Mouse (Mus musculus): ENCODE data around the gene Prss30.

The Prss30 gene

DNA sequence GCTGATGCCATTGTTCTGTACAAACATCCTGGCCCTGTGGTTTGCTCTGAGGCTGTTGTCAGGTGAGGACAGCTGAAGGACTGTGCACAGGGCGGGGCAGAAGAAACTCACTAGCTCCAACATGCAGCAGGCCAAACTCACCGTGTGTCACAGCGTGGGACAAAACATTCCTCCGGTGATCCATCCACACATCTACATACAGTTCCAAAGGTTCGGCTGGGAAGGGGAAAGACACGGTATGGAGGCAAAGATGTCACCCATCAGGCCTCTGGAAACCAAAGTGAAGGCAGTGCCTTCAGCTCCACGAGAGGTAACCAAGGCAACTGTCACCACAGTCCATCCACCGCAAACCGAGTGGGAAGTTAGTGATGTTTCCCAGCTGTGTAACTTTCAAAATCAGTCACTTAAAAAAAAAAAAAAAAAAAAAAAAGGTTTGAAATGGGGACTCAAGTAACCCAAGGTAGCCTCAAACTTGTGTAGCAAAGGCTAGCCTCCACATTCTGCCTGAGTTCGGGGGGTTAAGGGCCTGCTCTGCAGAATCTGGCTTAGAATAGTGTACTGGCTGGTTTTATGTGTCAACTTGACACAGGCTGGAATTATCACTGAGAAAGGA is at the start of gene Prss30:
Gene Prss30 (minus strand): TSS at position 270 of the 613 bp plus-strand sequence.
- peak; percentile 31 for DNase-seq (ENCODE audit: low read depth, low spot score)

DNA sequence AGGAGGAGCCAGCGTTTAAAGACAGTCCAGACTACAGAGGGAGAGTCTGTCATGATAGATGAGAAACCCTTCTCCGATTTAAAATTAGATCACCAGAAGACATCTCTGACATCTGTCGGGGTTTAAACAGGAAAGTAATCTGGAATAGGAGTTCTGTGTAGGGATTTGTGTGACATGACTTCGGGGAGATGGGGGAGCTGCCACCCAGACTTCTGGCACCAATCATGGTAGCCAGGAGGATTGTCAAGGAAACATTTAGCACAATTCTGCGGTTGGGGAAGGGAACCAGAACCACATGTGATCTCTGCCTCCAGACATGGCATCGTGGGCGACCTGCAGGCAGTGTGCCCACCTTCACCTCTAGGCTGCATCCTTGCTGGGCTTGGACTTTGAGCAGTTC is 49.1 kb upstream of the Prss30 start:
- no peak for DNase-seq (ENCODE audit: low read depth, low spot score)

DNA sequence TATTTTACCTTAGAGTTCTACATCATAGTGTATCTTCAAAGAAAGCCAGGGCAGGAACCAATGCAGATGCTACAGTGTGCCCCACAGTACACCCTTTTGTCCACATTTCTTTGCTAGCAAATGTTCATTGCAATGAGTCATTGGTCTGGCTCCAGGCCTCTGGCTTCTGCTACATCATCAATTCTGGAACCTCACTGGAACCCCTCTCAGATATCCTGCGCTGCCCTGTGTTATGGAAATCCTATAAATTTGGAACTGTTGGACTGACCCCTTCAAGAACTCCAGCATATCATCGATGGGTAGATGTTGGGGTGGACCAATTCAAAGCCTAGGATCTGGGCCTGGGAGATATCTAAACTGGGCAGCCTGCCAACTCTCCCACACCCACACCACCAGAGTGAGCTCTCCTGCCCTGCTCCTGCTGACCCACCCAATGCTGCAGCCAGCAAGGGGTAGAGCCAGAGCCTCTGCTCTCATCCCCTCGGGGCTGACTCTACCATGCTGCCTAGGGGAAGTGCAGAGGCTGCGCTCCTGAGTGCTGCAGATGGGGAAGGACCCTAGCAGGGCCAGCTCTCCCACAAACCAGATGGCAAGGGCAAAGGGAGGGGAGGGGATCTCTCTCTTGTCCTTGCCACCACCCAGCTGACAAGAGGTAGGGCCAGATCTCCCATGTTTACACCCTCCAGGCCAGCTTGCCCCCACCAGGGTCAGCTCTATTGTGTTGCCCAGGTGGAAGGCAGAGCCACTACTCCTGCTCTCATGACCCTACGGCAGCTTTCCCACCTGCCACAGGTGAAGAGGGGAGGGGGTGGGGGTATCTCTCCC is 41.2 kb upstream of the Prss30 start:
- DNase-seq (ENCODE audit: low read depth, low spot score): peak; percentile 97

DNA sequence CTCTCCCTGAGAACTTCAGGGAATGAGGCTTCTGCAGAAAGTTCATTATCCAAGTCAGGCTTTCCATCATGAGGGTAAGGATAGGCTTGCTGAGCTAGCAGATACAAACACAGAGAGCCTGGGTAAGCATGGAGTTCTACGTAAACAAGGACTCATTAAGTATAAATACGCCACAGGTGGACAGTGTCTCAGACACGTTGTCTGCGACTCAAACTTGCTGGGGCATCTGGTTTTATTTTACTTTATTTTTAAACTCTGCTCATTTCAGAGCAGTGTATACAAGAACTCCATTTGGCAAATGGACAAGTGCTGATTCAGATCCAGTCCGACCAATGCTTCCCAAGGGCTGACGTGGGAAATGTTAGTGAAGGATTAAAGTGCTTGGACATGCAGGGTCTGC is 40.3 kb upstream of the Prss30 start:
- DNase-seq (ENCODE audit: low read depth, low spot score): peak; percentile 96

DNA sequence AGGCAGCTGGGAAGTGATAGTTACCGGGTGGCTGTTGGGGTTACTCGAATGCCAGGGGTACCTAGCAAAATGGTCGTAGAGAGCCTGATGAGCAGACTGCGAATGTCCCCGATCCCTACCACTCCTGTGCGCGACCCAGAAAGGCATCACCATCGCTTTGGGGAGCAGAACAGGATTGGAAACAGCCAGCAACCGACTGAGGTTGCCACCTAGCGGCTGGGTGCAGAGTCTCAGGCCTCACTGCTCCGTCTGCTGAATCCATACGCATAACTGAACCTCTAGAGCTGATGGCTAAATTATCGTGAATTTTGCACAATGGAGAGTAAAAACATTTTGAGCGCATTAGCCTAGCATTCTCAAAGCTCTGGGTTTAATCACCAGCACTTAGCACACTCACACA is 35.4 kb upstream of the Prss30 start:
- DNase-seq (ENCODE audit: low read depth, low spot score): no peak

DNA sequence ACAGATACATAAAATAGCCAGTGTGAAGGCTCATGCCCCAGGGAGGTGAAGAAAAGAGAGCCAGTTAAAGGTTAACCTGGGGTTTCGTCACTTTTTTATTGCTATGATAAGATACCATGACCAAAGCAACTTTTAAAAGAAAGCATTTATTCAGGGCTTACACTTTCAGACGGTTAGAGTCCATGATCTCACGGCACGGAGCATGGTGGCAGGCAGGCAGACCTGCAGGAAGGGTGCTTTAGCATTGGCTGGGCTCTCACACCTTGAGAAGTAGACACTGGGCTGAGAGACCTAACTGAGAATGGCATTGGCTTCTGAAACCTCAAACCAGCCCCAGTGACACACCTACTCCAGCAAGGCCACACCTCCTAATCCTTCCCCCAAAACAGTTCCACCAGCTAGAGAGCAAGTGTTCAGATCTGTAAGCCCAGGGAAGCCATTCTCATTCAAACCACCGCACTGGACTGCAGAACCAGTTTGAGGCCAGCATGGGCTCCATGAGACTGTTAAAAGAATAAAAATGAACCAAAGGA is 34.1 kb upstream of the Prss30 start:
- DNase-seq (ENCODE audit: low read depth, low spot score): no peak

DNA sequence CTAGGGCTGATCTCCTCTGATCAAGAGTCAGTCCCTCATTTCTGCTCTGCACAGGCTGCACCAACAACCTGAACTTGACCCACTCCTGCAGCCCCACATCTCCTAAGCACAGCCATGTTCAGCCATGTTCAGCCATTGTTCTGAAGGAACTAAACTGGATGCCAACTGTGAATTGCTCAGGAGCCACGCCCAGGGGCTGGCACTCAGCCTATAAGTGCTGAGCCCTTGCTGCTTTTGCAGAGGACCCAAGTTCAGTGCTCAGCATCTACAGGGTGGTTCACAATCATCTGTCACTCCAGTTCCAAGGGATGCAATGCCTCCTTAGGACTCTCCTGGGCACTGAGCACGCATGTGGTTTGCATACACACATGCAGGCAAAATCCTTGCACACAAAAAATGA is 32.6 kb upstream of the Prss30 start:
- DNase-seq (ENCODE audit: low read depth, low spot score): peak; percentile 76

DNA sequence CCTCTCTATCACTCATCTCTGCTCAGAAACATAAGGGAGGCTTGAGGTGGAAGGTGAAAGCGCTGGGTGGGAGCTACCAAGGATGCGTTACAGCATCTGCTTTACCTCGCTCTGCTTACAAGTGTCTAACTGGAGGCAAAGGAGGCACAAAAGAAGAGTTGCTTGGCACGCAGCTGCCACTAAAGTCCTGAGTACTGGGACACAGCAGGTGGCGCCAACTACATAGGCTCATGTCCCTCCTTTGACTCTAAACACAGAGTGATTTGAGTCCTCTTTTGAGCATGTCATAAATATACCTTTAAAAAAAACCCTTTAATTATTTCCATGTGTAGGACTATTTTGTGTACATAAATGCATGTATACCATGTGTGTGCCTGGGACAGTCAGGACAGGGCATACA is 29.3 kb upstream of the Prss30 start:
- DNase-seq (ENCODE audit: low read depth, low spot score): no peak

DNA sequence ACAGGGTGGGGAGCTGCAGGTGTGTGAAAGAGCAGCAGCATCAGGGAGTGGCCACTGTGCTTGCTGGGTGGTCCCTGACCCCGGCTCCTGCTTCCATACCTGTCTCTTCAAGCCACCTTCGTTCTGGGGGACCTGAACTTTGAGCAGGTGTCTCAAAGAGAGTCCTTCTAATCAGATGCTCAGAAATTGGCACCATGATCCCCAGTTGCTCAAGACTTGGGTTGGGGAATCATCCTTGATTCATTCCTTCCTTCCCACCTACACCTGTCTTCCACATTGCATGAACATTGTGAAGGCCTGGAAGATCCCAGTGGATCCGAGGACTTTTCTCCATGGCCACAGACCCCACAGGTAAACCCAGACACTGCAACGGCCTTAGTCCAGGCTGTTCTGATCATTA is 27.7 kb upstream of the Prss30 start:
- DNase-seq (ENCODE audit: low read depth, low spot score): no peak

DNA sequence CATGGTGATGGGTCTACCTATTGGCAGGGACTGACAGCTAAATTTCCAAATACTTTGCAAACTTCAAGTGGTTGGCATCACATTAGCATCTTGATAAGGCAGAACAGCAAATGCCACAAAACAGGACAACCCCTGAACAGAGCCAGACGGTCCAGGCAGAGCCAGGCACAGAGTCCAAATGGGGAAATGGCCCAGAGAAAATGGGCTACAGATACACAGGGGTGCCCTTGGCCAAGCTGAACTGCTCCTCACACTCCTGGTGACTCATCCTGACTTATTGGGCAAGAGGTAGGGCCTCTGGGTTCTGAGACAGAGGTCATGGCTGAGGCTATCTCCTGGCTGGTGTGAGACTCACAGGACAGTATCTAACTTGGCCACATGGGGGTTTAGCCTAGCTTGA is 27.0 kb upstream of the Prss30 start:
- peak; percentile 78 for DNase-seq (ENCODE audit: low read depth, low spot score)

DNA sequence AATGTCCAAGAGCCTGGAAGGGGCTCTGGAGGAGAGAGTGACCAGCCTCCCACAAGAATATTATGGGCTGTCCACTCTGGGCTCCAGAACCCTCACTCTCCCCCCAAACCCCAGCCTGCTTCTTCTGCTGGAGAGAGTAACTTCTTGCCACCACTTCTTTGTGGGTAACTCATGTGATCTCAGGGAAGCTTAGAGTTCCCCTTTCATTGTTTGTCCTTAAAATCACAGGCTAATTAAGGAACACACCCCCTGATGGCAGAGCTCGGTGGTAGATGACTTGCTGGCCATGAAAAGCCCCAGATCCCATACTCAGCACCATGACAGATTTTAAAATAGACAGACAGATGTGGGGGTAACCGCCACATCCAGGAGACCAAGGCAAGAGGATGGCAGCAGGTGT is 26.6 kb upstream of the Prss30 start:
- DNase-seq (ENCODE audit: low read depth, low spot score): no peak

DNA sequence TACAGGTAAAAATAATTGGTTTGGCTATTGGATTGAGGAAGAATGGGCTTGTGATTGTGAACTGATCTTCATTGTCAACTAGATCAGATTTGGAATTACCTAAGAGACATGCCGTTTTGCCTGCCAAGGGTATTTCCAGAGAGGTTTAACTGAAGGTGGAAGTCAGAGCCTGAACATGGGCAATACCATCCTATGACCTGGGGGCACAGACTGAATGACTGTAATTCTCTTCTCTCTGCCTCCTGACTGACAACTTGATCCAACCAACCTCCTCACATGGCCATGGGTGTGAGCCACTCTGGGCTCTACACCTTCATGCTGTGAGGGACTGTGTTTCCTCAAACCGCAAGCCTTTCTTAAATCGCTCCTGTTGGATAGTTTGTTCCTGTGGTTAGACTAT is 24.7 kb upstream of the Prss30 start:
- no peak for DNase-seq (ENCODE audit: low read depth, low spot score)

DNA sequence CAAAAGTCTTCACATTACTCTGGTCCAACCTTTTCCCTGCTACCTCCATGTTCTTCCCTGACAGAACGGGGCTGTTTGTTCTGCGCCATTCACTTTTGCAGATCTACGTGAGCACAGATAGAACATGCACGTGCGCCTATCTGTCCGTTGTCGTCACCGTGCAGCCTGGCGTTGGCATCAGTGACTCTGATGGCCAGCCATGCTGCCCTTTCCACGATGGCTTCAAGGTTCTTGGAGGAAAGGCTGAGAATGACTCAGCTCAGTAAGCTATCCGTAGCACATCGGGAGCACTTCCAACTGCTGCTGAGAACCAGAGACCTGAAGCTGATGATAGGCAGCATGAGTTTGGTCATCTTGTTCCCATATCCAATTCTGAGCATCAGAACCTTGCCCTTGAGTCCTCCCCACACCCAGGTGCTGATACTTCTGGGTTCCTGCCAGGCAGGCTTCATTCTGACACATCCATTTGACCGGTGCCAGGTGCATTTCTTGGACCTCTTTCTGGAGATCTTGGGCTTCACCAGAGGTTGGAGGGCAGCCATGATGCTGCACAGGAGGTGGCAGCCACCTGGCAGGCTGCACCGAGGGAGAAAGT is 23.8 kb upstream of the Prss30 start:
- DNase-seq (ENCODE audit: low read depth, low spot score): no peak

DNA sequence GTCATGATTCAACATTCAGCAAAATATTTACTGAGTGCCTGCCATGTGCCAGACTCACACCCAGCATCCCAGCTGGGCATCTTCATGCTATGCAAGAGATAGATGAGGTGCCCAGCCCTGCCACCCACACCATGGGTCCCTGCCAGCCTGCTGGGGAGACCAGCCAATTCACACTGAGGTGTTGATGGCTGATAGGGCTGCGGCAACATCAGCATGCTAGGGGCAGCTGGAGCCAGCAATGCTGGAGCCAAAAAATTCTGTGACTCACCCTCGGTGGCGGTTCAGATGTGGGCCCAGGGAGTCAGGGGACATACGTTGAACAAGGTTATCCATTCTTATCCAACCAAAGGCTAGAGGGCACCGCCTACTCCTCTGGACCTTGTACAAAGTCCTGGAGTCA is 20.0 kb upstream of the Prss30 start:
- DNase-seq (ENCODE audit: low read depth, low spot score): peak; percentile 98

DNA sequence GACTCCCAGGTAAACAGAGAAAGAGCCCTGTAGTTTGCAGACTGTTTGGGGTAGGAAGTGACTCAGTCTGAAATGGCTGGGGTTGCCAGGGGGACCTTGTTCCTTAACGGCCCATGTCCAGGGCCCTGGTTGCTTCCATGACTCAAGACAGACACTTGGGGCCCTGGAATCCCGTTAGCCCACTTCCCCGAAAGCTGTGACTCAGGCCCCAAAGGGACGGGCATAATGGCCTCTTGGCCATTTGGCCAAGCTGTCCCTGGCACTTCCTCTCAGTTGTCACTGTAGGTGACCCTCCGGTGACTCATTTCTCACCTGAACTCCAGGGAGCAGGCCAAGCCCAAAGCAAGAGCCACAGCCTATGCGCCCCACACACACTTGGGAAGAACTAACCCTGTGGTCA is 18.0 kb upstream of the Prss30 start:
- peak; percentile 71 for DNase-seq (ENCODE audit: low read depth, low spot score)

DNA sequence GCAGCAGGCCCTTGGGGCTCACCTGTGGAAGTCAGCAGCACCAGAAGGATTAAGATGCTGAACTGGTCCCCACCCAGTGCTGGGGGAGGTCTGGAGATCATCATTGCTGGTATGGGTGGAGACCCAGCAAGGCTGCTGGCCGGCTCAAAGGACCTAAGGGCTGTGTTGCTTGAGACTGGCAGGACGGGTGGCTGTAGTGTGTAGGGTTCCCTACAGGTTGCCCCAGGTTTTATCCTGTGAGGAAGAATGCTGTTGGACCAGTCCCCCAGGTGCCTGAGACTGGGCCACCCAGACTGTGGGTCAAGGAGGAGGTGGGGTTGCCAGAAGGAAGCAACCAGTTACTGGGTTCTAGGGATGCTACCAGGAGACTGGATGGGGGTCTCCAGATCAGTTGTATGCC is 17.5 kb upstream of the Prss30 start, which contains the start of gene Prss22:
Gene Prss22 (minus strand): TSS at position 200 of the 400 bp plus-strand sequence.
- DNase-seq (ENCODE audit: low read depth, low spot score): no peak

DNA sequence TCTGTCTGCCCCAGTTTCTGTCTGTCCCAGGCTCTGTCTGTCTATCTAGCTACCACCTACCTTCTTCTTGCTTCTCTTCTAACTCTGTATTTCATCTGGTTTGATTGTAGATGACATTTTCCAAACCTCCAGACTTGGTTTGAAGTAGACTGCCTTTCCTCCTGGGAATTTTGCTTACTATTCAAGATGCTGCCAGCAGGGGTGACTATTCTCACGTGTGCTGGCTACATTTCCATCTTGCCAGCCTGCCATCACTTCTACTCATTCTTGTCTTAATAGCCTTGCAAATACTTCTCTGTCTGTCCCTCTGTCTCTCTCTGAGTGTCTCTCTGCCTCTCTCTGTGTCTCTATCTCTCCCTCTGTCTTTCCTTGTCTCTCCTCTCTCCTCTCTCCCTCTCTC is 15.1 kb upstream of the Prss30 start:
- DNase-seq (ENCODE audit: low read depth, low spot score): peak; percentile 51

DNA sequence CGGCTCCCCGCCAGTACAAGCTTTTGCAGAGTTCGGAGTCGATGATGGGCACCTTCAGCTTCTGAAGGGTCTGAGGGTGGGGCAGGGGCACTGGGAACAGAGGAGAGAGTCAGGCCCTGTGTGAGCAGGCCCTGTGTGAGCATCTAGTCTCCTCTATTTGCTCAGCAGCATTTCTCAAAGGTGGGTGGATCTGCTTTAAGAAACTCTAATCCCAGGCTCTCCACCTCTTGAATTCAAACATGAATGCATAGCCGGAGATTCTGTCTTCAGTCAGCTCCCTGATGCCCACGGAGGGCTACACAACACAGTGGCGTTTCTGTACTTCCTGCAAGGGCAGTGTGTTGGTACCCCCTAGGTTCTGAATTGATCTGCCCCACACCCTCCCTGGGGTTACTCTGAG is 14.3 kb upstream of the Prss30 start:
- DNase-seq (ENCODE audit: low read depth, low spot score): no peak

DNA sequence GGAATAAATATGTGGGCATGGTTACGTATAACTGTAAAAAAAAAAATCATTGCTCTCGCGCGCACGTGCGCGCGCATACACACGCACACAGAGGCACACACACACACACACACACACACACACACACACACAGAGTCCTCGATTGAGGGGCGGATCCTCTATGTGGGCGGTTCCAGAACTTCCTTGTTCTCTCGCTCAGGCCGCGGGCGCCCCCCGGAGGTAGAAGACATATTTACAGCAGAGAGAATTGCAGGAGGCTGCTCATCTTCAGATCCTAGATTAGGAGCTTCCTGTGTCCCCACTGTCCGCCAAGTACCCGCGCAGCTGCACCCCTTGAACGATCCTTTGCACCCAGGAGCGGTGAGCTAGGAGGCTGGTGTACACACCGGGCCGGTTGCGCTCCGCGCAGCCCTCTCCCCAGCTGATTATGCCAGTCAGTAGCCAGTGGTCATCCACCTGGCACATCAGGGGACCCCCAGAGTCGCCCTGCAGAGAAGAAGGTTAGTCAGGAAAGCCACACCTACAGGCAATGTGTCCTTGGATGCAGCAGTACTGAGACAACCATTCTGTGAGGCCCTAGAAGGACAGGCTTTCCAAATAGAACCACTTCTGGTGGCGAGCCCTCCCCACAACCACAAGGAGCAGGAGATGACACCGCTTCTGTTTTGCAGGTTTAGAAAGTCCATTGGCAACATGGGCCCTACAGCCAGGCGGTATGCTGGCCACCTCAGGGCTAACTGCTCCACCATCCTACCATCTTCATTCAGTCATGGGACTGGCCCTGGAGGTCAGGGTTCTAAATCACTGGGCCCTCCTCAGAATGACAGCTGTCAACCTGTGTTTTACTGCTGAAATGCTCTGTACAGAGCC is 13.4 kb upstream of the Prss30 start:
- peak; percentile 68 for DNase-seq (ENCODE audit: low read depth, low spot score)

DNA sequence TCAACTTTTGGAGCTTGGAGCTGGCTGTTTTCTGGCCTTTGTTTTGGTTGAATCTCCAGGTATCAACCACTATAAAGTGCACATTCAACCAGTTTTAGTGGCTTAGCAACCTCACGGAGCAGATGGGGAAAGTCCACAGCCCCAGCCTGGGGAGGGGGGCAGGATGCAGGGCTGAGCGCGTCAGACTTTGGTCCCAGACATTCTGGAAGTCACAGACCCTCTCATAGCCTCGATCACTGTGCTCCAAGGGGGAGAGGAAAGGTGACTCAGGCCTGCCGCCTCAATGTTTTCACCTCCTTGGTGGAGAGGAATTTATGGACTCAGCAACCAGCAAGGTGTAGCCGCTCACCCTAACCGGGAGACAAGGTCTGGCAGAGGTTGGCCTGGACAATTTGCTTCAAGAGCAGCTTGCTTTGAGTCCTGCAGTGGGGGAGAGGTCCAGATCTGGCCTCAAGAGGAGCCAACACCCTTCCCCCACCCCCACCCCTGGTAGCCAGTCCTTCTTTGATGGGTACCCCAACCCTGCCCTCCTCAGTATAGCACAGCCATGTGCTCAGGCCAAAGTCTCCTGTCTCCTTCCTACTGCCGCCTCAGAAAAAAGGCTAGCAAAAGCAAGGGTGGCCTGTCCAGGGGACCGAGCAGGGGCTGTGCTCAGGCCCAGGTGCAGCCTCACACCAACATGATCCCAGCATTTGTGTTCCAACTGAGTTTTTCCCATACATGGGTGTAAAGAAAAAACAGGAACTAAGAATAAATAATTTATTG is 12.6 kb upstream of the Prss30 start:
- DNase-seq (ENCODE audit: low read depth, low spot score): no peak

DNA sequence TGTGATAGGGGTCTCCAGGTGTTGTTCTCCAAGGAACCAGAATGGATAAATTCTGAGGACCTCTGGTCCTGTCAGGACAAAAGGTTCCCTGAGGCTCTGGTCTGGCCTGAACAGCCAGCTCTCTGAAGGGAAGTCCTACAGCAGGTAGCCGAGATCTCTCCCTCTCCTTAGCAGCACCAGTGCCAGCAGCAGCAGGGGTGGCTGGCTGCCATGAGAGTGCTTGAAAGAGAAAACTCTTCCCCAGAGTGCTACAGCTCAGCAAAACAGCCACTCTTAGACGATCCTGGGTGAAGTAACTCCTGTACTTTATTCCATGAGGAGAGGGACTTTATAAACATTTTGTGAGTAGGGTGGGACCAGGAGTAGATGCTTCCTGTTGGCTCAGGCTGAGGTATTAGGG is 9.4 kb upstream of the Prss30 start:
- no peak for DNase-seq (ENCODE audit: low read depth, low spot score)
